8 mouse cellular contexts compared by ENCODE assay signal in the genomic region with DNA sequence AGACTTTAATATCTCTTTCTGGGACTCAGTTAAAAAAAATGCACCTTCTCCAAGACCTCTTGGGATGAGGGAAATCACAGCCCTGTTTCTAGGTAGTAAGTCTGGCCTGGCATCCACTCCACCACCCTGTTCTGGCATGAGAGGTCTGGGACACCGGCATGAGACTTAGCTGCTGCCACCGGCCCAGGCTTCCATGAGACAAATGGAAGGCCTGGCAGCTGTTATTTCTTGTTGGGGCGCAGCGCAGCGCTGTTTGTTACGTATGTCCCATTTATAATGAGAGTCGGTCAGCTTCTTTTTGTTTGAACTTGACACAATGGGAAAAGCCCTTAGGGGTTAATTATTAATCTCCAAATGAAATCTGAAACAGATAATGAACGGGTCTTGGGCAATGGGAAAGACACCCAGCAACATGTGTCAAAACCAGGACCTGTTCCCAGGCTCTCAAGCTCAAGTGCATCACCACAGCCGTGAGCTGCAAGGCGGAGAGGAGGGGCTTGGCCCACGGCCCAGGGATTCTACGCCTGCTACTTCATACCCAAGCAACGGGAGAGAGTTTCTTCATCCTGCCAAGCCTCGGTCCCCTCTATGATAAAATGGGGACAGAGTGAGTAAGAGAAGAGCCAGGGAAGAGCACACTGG.
DNase-seq lines count a peak whose midpoint lies in the region; ATAC-seq lines count a peak whose summit lies in the region.

No protein-coding gene starts in this region.

- H3K27me3 ChIP-seq in hindbrain, embryonic 11.5 days (ENCODE audit: control insufficient read depth, insufficient read depth, low read length) = no peaks in the 10 kb centered on the region
- no peaks in the 10 kb centered on the region for H3K27me3 ChIP-seq in midbrain, embryonic 15.5 days (replicated peaks)

- DNase-seq in cerebellum, adult 11 months = peak; percentile 62
- peak; percentile 44 for DNase-seq in urinary bladder, postnatal 14 days (ENCODE audit: low spot score)
- no peak for DNase-seq in urinary bladder, postnatal 4 days (ENCODE audit: low spot score in 2 of 2)
- no peak for DNase-seq in hindbrain, embryonic 11.5 days (ENCODE audit: low spot score)
- no peak for DNase-seq in urinary bladder, adult 18-20 months (ENCODE audit: low spot score in 2 of 2)
- no peak for DNase-seq in thymus, postnatal 10 days (ENCODE audit: low spot score in 2 of 2)

- ATAC-seq in cerebellum, adult (ENCODE audit: insufficient number of reproducible peaks, low FRiP score, low TSS enrichment) = no peak
- ATAC-seq in hindbrain, embryonic 11.5 days (ENCODE audit: low FRiP score) = peak; percentile 58
- peak; percentile 54; the same call in 1 of the 2 replicates for ATAC-seq in midbrain, embryonic 15.5 days (replicated peaks)

- H3K4me2 ChIP-seq in hindbrain, embryonic 11.5 days (replicated peaks; ENCODE audit: low read depth, low read length) = no peak overlapping the region
- H3K4me2 ChIP-seq in midbrain, embryonic 15.5 days = no peak overlapping the region

- WGBS in hindbrain, embryonic 11.5 days = 71% methylated on average over 14 of the region's 14 CpGs
- 49% methylated on average over 14 of the region's 14 CpGs for WGBS in midbrain, embryonic 15.5 days

- H3K36me3 ChIP-seq in hindbrain, embryonic 11.5 days (ENCODE audit: control insufficient read depth, insufficient read depth, low read length) = no peaks in the 10 kb centered on the region
- no peaks in the 10 kb centered on the region for H3K36me3 ChIP-seq in midbrain, embryonic 15.5 days (replicated peaks)

- 0 out of 2 replicates have a peak overlapping the region, but pooled peaks have one; percentile 36 for H3K27ac ChIP-seq in hindbrain, embryonic 11.5 days (ENCODE audit: low read depth, low read length)
- H3K27ac ChIP-seq in midbrain, embryonic 15.5 days = no peak overlapping the region

- H3K9me3 ChIP-seq in hindbrain, embryonic 11.5 days (ENCODE audit: control insufficient read depth, low read length) = no peaks in the 10 kb centered on the region
- H3K9me3 ChIP-seq in midbrain, embryonic 15.5 days = no peaks in the 10 kb centered on the region

- H3K4me3 ChIP-seq in hindbrain, embryonic 11.5 days (ENCODE audit: low read depth, low read length) = no peak overlapping the region
- no peak overlapping the region for H3K4me3 ChIP-seq in midbrain, embryonic 15.5 days

- peaks cover 3% of the 10 kb centered on the region; the same call in 1 of the 2 replicates for H3K4me1 ChIP-seq in hindbrain, embryonic 11.5 days (replicated peaks; ENCODE audit: control insufficient read depth, insufficient read depth, low read length)
- H3K4me1 ChIP-seq in midbrain, embryonic 15.5 days = peaks cover 15% of the 10 kb centered on the region

- no peak overlapping the region for H3K9ac ChIP-seq in hindbrain, embryonic 11.5 days (ENCODE audit: low read depth, low read length)
- H3K9ac ChIP-seq in midbrain, embryonic 15.5 days = no peak overlapping the region

Comparison
In these comparisons a context has a peak if more than half of its experiments do, and no peak if none do; other contexts are left out.
1. DNase-seq: peak in cerebellum, adult 11 months (single experiment) and urinary bladder, postnatal 14 days (single experiment); none in urinary bladder, postnatal 4 days (0 of 2), hindbrain, embryonic 11.5 days (single experiment), urinary bladder, adult 18-20 months (0 of 2) and thymus, postnatal 10 days (0 of 2).